Mouse (Mus musculus): ENCODE results near the gene Antxr2. TPM values are rescaled to one million over a fixed set of nuclear protein-coding genes. Genes with fewer than 3 reads are reported as not detected.

The Antxr2 gene
- total RNA-seq (2014; rRNA removed), result 2.1 and 4.4 TPM in 2 replicates
- 1.1 and 1.2 TPM in 2 replicates for polyA plus RNA-seq (2015; fragmentation: Nextera tagmentation; extraction: Ambion mirVana)

DNA sequence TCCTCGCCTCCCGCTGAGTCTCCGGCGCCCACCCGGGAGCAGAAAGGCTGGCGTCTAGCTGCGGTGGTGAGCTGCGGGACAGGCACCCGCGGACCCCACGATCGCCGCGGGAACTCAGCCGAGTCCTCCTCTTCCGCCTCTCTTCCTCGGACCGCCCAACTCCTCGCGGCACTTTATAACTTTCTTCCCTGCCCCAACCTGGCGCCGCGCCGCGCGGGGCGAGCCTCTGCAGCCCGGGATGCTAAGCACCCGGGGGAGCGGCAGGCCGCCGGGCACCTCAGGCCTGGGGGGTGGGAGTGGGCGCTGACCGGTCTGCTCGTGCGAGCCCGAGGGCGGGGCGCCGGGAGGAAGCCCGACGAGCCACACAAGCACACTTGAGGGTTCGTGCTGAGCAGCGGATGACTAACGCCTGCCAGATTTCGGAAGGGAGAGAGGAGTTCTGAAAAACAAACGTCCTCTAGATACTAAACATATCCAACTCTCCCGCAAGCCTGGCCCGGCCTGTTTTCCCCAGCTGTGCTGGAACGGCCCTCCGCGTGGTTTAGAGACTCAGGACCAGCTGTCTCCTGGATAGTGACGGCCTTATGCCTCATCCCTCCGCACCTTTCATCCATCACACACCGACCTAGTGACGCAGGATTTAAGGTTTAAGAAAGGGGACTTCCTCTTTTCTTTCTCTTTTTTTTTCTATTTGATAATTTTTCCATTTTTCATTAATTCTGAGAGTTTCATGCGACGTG is at the start of gene Antxr2:
Gene Antxr2, minus strand, starts transcription at position 142 of the 740 bp plus-strand sequence.
- DNase-seq (ENCODE audit: low spot score), result peak; percentile 37
- Histone ChIP-seq H3K9me3 (ENCODE audit: low read length) (no peaks in the 10 kb centered on the region), H3K36me3 (ENCODE audit: insufficient read depth, low read length) (no peaks in the 10 kb centered on the region), H3K27ac (ENCODE audit: low read depth, low read length) (no peak within 1 kb of the TSS), H3K27me3 (ENCODE audit: insufficient read depth, low read length) (no peaks in the 10 kb centered on the region), H3K4me2 (ENCODE audit: low read depth, low read length, poor library complexity, severe bottlenecking) (peak within 1 kb of the TSS; percentile 100), H3K4me1 (ENCODE audit: insufficient read depth, low read length) (no peaks in the 10 kb centered on the region), H3K9ac (replicated peaks; ENCODE audit: low read length, poor library complexity, severe bottlenecking) (peak within 1 kb of the TSS; percentile 59), H3K4me3 (ENCODE audit: low read depth, low read length) (peak within 1 kb of the TSS; percentile 78)
- WGBS, result 3% methylated on average over 56 of the region's 58 CpGs
- ATAC-seq (ENCODE audit: low FRiP score), result peak; percentile 57
- no peak for TF ChIP-seq CTCF (IDR thresholded peaks at IDR 0.05)

GRCm38 (mm10) chr5:98076612-98077011 is 45.8 kb upstream of the Antxr2 start:
- no peak for ATAC-seq (ENCODE audit: low FRiP score)
- peak; percentile 7 for DNase-seq (ENCODE audit: low spot score)
- H3K36me3 ChIP-seq (ENCODE audit: insufficient read depth, low read length), result no peaks in the 10 kb centered on the region
- 77% methylated on average over 3 of the region's 3 CpGs for WGBS
- no peaks in the 10 kb centered on the region for H3K4me1 ChIP-seq (ENCODE audit: insufficient read depth, low read length)
- no peak overlapping the region for H3K27ac ChIP-seq (ENCODE audit: low read depth, low read length)
- H3K4me3 ChIP-seq (ENCODE audit: low read depth, low read length), result no peak overlapping the region
- TF ChIP-seq CTCF (IDR thresholded peaks at IDR 0.05), result no peak
- H3K9ac ChIP-seq (replicated peaks; ENCODE audit: low read length, poor library complexity, severe bottlenecking), result no peak overlapping the region
- no peak overlapping the region for H3K4me2 ChIP-seq (ENCODE audit: low read depth, low read length, poor library complexity, severe bottlenecking)
- no peaks in the 10 kb centered on the region for H3K9me3 ChIP-seq (ENCODE audit: low read length)
- no peaks in the 10 kb centered on the region for H3K27me3 ChIP-seq (ENCODE audit: insufficient read depth, low read length)

DNA sequence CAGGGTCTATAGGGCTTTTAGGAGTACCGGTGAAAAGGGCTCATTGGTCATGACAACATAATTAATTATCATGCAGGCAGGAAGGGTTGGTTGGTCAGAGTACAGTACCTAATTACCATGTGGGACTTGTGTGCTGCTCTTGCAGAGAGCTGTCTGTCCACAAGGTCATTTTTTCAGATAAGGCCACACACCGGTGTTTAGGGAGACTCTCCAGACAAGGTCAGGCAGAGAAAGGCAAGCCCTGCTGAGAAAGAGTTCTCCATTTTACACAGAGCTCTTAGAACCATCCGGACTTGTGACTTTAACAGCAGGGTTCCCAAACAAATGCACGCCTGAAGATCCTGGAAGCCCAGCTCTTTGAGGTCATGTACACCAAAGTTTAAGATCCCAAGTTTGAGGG is 38.3 kb upstream of the Antxr2 start:
- Histone ChIP-seq H3K4me2 (ENCODE audit: low read depth, low read length, poor library complexity, severe bottlenecking) (no peak overlapping the region), H3K4me1 (ENCODE audit: insufficient read depth, low read length) (no peaks in the 10 kb centered on the region), H3K4me3 (ENCODE audit: low read depth, low read length) (no peak overlapping the region), H3K36me3 (ENCODE audit: insufficient read depth, low read length) (no peaks in the 10 kb centered on the region), H3K9ac (replicated peaks; ENCODE audit: low read length, poor library complexity, severe bottlenecking) (no peak overlapping the region), H3K27ac (ENCODE audit: low read depth, low read length) (no peak overlapping the region), H3K27me3 (ENCODE audit: insufficient read depth, low read length) (no peaks in the 10 kb centered on the region), H3K9me3 (ENCODE audit: low read length) (no peaks in the 10 kb centered on the region)
- no peak for DNase-seq (ENCODE audit: low spot score)
- WGBS, result 69% methylated on average over 4 of the region's 4 CpGs
- TF ChIP-seq CTCF (IDR thresholded peaks at IDR 0.05), result no peak
- no peak for ATAC-seq (ENCODE audit: low FRiP score)

DNA sequence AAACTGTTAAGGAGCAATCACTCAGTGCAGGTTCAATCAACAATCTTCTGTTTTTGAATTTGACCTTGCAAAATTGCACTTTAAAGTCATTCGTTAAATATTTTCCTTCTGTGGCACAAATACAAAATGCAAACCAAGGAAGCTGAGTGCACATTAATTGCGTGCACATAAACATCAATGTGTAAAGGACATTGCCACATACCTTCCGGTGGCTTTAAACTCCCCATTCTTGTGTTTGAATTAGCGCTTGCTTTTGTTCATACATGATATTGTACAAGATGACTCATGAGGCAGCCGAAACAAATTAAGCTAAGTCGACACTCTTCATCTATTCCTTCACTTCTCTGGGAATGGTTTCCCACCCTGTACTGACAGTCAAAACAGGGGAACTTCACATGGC is 24.4 kb upstream of the Antxr2 start:
- H3K4me1 ChIP-seq (ENCODE audit: insufficient read depth, low read length), result no peaks in the 10 kb centered on the region
- H3K4me2 ChIP-seq (ENCODE audit: low read depth, low read length, poor library complexity, severe bottlenecking), result no peak overlapping the region
- ATAC-seq (ENCODE audit: low FRiP score), result no peak
- H3K4me3 ChIP-seq (ENCODE audit: low read depth, low read length), result no peak overlapping the region
- TF ChIP-seq CTCF (IDR thresholded peaks at IDR 0.05), result no peak
- no peak for DNase-seq (ENCODE audit: low spot score)
- no peaks in the 10 kb centered on the region for H3K27me3 ChIP-seq (ENCODE audit: insufficient read depth, low read length)
- H3K9me3 ChIP-seq (ENCODE audit: low read length), result no peaks in the 10 kb centered on the region
- H3K9ac ChIP-seq (replicated peaks; ENCODE audit: low read length, poor library complexity, severe bottlenecking), result no peak overlapping the region
- 88% methylated on average over 6 of the region's 6 CpGs for WGBS
- H3K27ac ChIP-seq (ENCODE audit: low read depth, low read length), result no peak overlapping the region
- H3K36me3 ChIP-seq (ENCODE audit: insufficient read depth, low read length), result no peaks in the 10 kb centered on the region

GRCm38 (mm10) chr5:98054834-98055233 is 24.0 kb upstream of the Antxr2 start:
- 90% methylated on average over 1 of the region's 1 CpGs for WGBS
- H3K9ac ChIP-seq (replicated peaks; ENCODE audit: low read length, poor library complexity, severe bottlenecking), result no peak overlapping the region
- no peak for TF ChIP-seq CTCF (IDR thresholded peaks at IDR 0.05)
- DNase-seq (ENCODE audit: low spot score) (no peak), ATAC-seq (ENCODE audit: low FRiP score) (no peak)
- no peaks in the 10 kb centered on the region for H3K27me3 ChIP-seq (ENCODE audit: insufficient read depth, low read length)
- H3K27ac ChIP-seq (ENCODE audit: low read depth, low read length), result no peak overlapping the region
- H3K4me2 ChIP-seq (ENCODE audit: low read depth, low read length, poor library complexity, severe bottlenecking), result no peak overlapping the region
- no peak overlapping the region for H3K4me3 ChIP-seq (ENCODE audit: low read depth, low read length)
- H3K9me3 ChIP-seq (ENCODE audit: low read length), result no peaks in the 10 kb centered on the region
- H3K4me1 ChIP-seq (ENCODE audit: insufficient read depth, low read length), result no peaks in the 10 kb centered on the region
- H3K36me3 ChIP-seq (ENCODE audit: insufficient read depth, low read length), result no peaks in the 10 kb centered on the region

DNA sequence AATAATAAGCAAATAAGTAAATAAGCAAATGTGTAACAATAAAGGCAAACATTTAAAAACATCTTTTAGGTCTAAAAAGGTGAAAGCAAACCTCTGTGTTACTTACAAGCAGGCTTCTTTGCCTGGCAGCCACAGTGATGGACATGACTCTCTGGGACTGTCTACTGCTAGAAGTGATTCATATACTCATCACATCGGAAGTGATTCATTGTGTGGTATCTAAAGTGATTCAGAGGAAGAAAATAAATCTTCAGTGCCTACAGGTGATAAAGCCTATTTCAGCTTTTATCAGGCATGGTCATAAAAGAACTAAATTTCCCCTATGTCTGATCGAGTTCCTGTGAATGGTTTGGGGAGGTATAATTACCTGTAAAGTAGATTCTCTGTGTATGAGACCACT is 4.1 kb upstream of the Antxr2 start:
- Histone ChIP-seq H3K27me3 (ENCODE audit: insufficient read depth, low read length) (no peaks in the 10 kb centered on the region), H3K4me1 (ENCODE audit: insufficient read depth, low read length) (no peaks in the 10 kb centered on the region), H3K4me2 (ENCODE audit: low read depth, low read length, poor library complexity, severe bottlenecking) (no peak overlapping the region), H3K9ac (replicated peaks; ENCODE audit: low read length, poor library complexity, severe bottlenecking) (no peak overlapping the region), H3K36me3 (ENCODE audit: insufficient read depth, low read length) (no peaks in the 10 kb centered on the region), H3K27ac (ENCODE audit: low read depth, low read length) (no peak overlapping the region), H3K9me3 (ENCODE audit: low read length) (no peaks in the 10 kb centered on the region), H3K4me3 (ENCODE audit: low read depth, low read length) (no peak overlapping the region)
- 88% methylated on average over 2 of the region's 2 CpGs for whole genome bisulfite sequencing
- DNase-seq (ENCODE audit: low spot score), result no peak
- ATAC-seq (ENCODE audit: low FRiP score), result no peak
- TF ChIP-seq CTCF (IDR thresholded peaks at IDR 0.05), result no peak
